Mouse (Mus musculus) limb, embryonic 12.5 days (tissue): ENCODE results near the gene Wdr18. TPM values are rescaled to one million over a fixed set of nuclear protein-coding genes. Genes with fewer than 3 reads are reported as not detected.

Experiments
- ATAC-seq: fragments of 200-750 bp; cut with Nextera tagmentation; 2 replicates; pipeline ENCODE4 v1.8.0; 2017; ENCODE audit warnings: low read depth, moderate TSS enrichment; ENCODE audit not compliant: insufficient number of reproducible peaks, insufficient read depth, low FRiP score, low TSS enrichment
- H3K27ac ChIP-seq: fragments of 300-500 bp; sonication (generic); 2 replicates; pipeline ENCODE4 v1.5.1; 2016; ENCODE audit warnings: mild to moderate bottlenecking, moderate library complexity
- H3K27me3 ChIP-seq: fragments of 300-500 bp; sonication (generic); 2 replicates; pipeline ENCODE4 v1.6.1; 2016; ENCODE audit warnings: mild to moderate bottlenecking, moderate library complexity
- H3K36me3 ChIP-seq: fragments of 300-500 bp; sonication (generic); 2 replicates; pipeline ENCODE4 v1.6.1; 2016; ENCODE audit warnings: mild to moderate bottlenecking, moderate library complexity
- H3K4me1 ChIP-seq: fragments of 300-500 bp; sonication (generic); replicated peaks from 2 replicates; pipeline ENCODE4 v1.6.1; 2016
- H3K4me2 ChIP-seq: fragments of 300-500 bp; sonication (generic); 2 replicates; pipeline ENCODE4 v1.6.1; 2016; ENCODE audit warnings: mild to moderate bottlenecking, moderate library complexity
- H3K4me3 ChIP-seq: fragments of 300-500 bp; sonication (generic); replicated peaks from 2 replicates; pipeline ENCODE4 v1.5.1; 2016; ENCODE audit warnings: mild to moderate bottlenecking
- H3K9ac ChIP-seq: fragments of 300-500 bp; sonication (generic); replicated peaks from 2 replicates; pipeline ENCODE4 v1.6.1; 2016; ENCODE audit warnings: mild to moderate bottlenecking, moderate library complexity
- H3K9me3 ChIP-seq: fragments of 300-500 bp; sonication (generic); 2 replicates; pipeline ENCODE4 v1.6.1; 2016; ENCODE audit warnings: mild to moderate bottlenecking, moderate library complexity
- WGBS: fragments of 180-500 bp; shearing (Covaris S2); methylation state at CpG from one replicate; pipeline ENCODE4 v1.1.7; 2016; 5-methylcytosine and 5-hydroxymethylcytosine counted together
- polyA plus RNA-seq: library from polyadenylated mRNA; unstranded; fragments of >200 nt; fragmentation: Nextera tagmentation; extraction: Ambion mirVana; gene quantifications from 2 replicates; pipeline ENCODE4 v1.2.1, GENCODE M21; 2016

Wdr18 gene
- polyA plus RNA-seq, 1 experiment from 2014 or later, result 120 TPM

DNA sequence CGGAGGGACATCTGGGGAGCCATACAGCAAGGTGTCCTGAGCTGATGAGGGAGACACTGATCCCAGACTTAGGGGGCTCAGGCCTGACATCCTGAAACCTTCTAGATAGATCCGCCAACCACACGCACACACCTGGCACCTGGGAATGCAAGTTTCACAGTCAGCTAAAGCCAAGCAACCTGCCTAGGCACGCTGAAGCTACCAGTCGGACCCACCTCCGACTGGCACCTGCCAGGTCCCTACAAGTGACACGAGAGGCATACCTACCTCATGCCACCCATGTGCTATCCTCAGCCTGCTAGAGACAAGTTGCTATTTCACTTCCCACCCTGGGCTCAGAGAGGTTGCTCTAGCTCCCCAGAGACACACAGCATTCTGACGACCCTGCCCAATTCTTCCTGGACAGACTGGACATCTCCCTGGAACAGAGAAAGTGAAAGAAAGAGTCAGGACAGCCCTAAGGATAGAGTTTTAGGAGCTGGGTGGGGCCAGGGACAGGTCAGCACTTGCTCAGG lies 29.4 kb downstream of the Wdr18 start:
- Histone ChIP-seq H3K27ac (peak overlapping the region; percentile 90), H3K36me3 (peaks cover 36% of the 10 kb centered on the region), H3K4me1 (peaks cover 43% of the 10 kb centered on the region), H3K4me3 (peak overlapping the region; percentile 76), H3K9ac (peak overlapping the region; percentile 78), H3K27me3 (0 out of 2 replicates have a peak, but pooled peaks cover 3% of the 10 kb centered on the region), H3K4me2 (peak overlapping the region; percentile 94), H3K9me3 (0 out of 2 replicates have a peak, but pooled peaks cover 12% of the 10 kb centered on the region)
- ATAC-seq, result no peak
- 26% methylated on average over 8 of the region's 8 CpGs for WGBS

DNA sequence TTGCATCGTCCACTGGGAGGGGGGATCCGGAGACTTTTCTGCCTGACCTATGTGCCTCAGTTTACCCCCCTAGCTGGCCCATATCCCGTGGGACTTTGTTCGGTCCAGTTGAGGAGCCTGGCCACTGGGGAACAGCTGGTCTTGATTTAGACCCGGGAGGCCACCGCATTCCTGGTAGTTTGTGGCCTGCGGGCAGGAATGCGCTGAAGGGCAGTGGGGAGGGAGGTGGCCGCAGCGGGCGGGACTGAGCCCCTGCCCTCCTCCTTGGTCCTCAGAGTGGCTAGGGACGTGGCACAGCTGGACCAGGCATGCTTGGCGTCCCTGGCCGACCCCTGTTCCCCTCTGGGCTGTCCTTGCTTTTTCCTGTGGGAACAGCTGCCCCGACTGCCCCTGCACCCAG lies 29.9 kb downstream of the Wdr18 start:
- H3K27me3 ChIP-seq, result 0 out of 2 replicates have a peak, but pooled peaks cover 3% of the 10 kb centered on the region
- no peak for ATAC-seq
- H3K9ac ChIP-seq, result peak overlapping the region; percentile 78
- peaks cover 43% of the 10 kb centered on the region for H3K4me1 ChIP-seq
- WGBS, result 4% methylated on average over 15 of the region's 15 CpGs
- 0 out of 2 replicates have a peak, but pooled peaks cover 12% of the 10 kb centered on the region for H3K9me3 ChIP-seq
- peak overlapping the region; percentile 90 for H3K27ac ChIP-seq
- peak overlapping the region; percentile 76 for H3K4me3 ChIP-seq
- peak overlapping the region; percentile 94 for H3K4me2 ChIP-seq
- peaks cover 42% of the 10 kb centered on the region for H3K36me3 ChIP-seq

DNA sequence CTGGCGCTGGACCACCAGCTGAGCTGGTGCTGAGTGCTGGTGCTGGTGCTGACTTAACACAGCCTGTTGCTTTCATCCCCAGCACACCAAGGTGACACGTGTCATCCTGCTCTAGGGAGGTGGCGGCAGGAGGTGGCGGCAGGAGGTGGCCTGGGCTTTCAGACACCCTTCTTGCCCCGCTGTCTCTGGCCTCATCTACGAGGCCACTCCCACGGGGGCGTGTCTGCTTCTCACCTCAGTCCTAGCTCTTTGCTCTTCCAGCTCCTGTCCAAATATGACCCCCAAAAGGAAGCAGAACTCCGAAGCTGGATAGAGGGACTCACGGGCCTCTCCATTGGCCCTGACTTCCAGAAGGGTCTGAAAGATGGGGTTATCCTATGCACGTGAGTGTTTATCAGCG lies 31.1 kb downstream of the Wdr18 start:
- Histone ChIP-seq H3K4me1 (peaks cover 40% of the 10 kb centered on the region), H3K9ac (no peak overlapping the region), H3K36me3 (peaks cover 44% of the 10 kb centered on the region), H3K4me2 (0 out of 2 replicates have a peak overlapping the region, but pooled peaks have one; percentile 8), H3K27me3 (0 out of 2 replicates have a peak, but pooled peaks cover 3% of the 10 kb centered on the region), H3K9me3 (0 out of 2 replicates have a peak, but pooled peaks cover 12% of the 10 kb centered on the region), H3K4me3 (no peak overlapping the region), H3K27ac (no peak overlapping the region)
- ATAC-seq, result no peak
- whole genome bisulfite sequencing, result 67% methylated on average over 12 of the region's 12 CpGs

- 84% methylated on average over 6 of the region's 6 CpGs for WGBS
- H3K4me1 ChIP-seq, result peaks cover 35% of the 10 kb centered on the region
- no peak overlapping the region for H3K4me2 ChIP-seq
- H3K9ac ChIP-seq, result no peak overlapping the region
- no peak for ATAC-seq
- H3K27ac ChIP-seq, result no peak overlapping the region
- H3K36me3 ChIP-seq, result peaks cover 44% of the 10 kb centered on the region
- H3K4me3 ChIP-seq, result no peak overlapping the region
- 0 out of 2 replicates have a peak, but pooled peaks cover 12% of the 10 kb centered on the region for H3K9me3 ChIP-seq
- 0 out of 2 replicates have a peak, but pooled peaks cover 3% of the 10 kb centered on the region for H3K27me3 ChIP-seq
Measured at GRCm38 (mm10) chr10:79991548-79991947, 31.6 kb downstream of the Wdr18 start.

DNA sequence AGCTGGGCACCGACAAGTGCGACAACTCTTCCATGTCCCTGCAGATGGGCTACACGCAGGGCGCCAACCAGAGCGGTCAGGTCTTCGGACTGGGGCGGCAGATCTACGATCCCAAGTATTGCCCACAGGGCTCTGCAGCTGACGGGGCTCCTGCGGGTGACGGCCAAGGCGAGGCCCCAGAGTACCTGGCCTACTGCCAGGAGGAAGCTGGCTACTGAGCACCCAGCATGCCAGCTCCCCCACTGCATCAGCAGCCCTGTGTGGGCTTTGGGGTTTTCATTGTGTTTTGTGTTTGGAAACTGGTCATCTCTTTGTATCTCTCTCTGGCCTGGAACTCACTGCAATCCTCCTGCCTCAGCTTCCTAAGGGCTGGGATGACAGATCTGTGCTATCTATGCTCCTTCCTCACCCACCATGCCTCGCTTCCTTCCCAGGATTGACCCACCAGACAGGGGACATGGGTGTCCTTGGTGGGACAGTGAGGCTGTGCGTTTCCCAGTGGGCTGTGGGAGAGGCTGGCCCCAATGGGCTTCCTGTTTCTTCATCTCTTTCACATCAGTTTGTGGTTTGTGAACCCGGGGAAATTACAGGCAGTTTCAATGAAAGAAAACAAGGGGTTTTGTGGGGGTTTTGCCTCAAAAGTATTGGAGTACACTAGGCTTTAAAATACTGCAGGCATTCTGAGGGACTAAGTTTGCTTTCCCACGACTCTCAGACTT lies 34.6 kb downstream of the Wdr18 start:
- no peak overlapping the region for H3K4me2 ChIP-seq
- H3K4me1 ChIP-seq, result peaks cover 23% of the 10 kb centered on the region
- no peak overlapping the region for H3K27ac ChIP-seq
- 91% methylated on average over 16 of the region's 16 CpGs for WGBS
- H3K36me3 ChIP-seq, result peaks cover 44% of the 10 kb centered on the region
- 0 out of 2 replicates have a peak, but pooled peaks cover 12% of the 10 kb centered on the region for H3K9me3 ChIP-seq
- H3K4me3 ChIP-seq, result no peak overlapping the region
- H3K9ac ChIP-seq, result no peak overlapping the region
- no peak for ATAC-seq
- peaks cover 20% of the 10 kb centered on the region for H3K27me3 ChIP-seq

DNA sequence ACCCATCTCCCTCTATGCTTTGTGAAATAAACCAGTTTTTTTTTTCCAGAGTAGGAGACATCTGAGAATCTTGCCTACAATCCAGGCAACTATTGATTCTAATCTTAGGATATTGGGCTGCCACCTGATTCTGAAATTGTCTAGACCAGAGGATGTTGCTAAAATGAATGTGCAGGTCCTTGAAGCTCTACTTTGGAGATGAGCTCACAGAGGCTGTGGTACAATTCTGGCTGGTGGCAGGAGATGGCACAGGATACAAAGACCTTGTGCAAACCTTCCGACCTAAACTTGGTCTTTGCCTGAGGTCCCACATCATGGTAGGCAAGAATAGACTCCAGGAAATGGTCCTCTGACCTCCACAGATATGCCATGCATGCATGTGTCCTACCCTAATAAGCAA lies 35.7 kb downstream of the Wdr18 start:
- Histone ChIP-seq H3K27ac (no peak overlapping the region), H3K36me3 (peaks cover 44% of the 10 kb centered on the region)

GRCm38 (mm10) chr10:79996272-79997033 lies 36.5 kb downstream of the Wdr18 start, which contains the start of gene Abca7:
Gene Abca7 (plus strand): TSS chr10:79996494.
- peak within 1 kb of the TSS; percentile 49 for H3K4me3 ChIP-seq
- H3K4me2 ChIP-seq, result peak within 1 kb of the TSS; percentile 88
- H3K9ac ChIP-seq, result peak within 1 kb of the TSS; percentile 56
- H3K27ac ChIP-seq, result peak within 1 kb of the TSS; percentile 47
- peaks cover 35% of the 10 kb centered on the region for H3K36me3 ChIP-seq
- 0 out of 2 replicates have a peak, but pooled peaks cover 4% of the 10 kb centered on the region for H3K9me3 ChIP-seq
- H3K4me1 ChIP-seq, result peaks cover 15% of the 10 kb centered on the region
- under 1% methylated on average over 34 of the region's 34 CpGs for WGBS
- peak; percentile 81 for ATAC-seq
- peaks cover 37% of the 10 kb centered on the region for H3K27me3 ChIP-seq

More for the DNA sequence above, 35.7 kb downstream of the Wdr18 start:
- 0 out of 2 replicates have a peak, but pooled peaks cover 12% of the 10 kb centered on the region for H3K9me3 ChIP-seq
- 75% methylated on average over 1 of the region's 1 CpGs for WGBS
- peak overlapping the region; percentile 88; the same call in 1 of the 2 replicates for H3K4me2 ChIP-seq
- H3K4me1 ChIP-seq, result peaks cover 15% of the 10 kb centered on the region
- H3K9ac ChIP-seq, result no peak overlapping the region
- ATAC-seq, result no peak
- no peak overlapping the region for H3K4me3 ChIP-seq
- H3K27me3 ChIP-seq, result peaks cover 29% of the 10 kb centered on the region

DNA sequence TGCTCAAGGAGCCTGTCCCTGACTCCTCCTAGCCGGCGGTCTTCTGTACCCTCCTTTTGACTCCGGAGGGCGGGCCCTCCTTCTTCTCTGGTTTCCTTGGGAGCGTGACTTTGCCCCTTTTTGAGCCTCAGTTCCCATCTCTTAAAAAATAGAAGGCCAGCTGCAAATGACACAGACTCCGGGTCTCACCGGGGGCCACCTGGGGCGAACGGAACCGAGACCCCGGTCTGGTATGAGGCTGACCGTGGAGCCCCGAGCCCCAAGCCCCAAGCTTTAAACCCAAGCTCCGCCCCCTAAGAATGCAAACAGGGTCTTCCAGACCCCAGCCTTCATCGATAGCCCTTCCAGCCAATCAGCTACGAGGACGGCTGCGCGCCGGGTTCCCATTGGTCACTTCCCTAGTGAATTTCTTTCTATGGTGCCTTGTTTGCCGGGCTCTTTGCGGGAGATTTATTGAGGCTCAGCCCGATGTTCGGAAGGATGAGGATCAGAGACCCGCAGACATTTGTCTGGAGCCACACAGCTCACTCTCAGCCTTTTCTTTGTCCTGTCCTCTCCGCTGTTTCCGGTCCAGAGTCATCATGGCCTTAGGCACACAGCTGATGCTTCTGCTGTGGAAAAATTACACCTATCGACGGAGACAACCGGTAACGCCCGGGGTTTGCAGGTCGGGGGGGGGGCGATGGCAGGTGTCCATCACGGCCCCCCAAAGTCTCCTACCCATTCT lies 37.2 kb downstream of the Wdr18 start:
- Histone ChIP-seq H3K4me1 (peaks cover 15% of the 10 kb centered on the region), H3K36me3 (peaks cover 28% of the 10 kb centered on the region), H3K9ac (0 out of 2 replicates have a peak overlapping the region, but pooled peaks have one; percentile 56), H3K9me3 (no peaks in the 10 kb centered on the region), H3K4me3 (peak overlapping the region; percentile 49), H3K4me2 (peak overlapping the region; percentile 88), H3K27me3 (peaks cover 44% of the 10 kb centered on the region), H3K27ac (peak overlapping the region; percentile 47; the same call in 1 of the 2 replicates)
- 1% methylated on average over 35 of the region's 35 CpGs for WGBS
- ATAC-seq, result peak; percentile 56

DNA sequence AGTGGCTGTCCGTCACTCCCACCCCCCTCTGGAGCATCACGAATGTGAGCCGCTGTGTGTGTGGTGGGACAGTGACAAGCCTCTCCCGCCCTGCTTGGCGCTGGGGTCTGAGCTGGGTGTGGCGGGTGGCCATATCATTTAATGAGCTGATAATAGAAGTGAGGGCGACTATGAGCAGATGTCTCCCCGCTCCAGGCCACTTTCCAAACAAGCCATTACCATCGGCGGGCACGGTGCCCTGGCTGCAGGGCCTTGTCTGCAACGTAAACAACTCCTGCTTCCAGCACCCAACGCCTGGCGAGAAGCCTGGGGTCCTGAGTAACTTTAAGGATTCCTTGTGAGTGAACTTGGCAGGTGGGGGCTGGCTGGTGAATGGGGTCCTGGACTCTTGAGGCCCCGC lies 37.9 kb downstream of the Wdr18 start:
- Histone ChIP-seq H3K4me1 (peaks cover 17% of the 10 kb centered on the region), H3K27me3 (peaks cover 51% of the 10 kb centered on the region)

GRCm38 (mm10) chr10:80001945-80002344 lies 42.0 kb downstream of the Wdr18 start:
- Histone ChIP-seq H3K9me3 (no peaks in the 10 kb centered on the region), H3K4me2 (no peak overlapping the region), H3K4me3 (no peak overlapping the region), H3K36me3 (no peaks in the 10 kb centered on the region), H3K27ac (no peak overlapping the region), H3K4me1 (peaks cover 20% of the 10 kb centered on the region), H3K27me3 (peaks cover 67% of the 10 kb centered on the region), H3K9ac (no peak overlapping the region)
- WGBS, result 75% methylated on average over 9 of the region's 9 CpGs
- ATAC-seq, result no peak

More for the DNA sequence above, 37.9 kb downstream of the Wdr18 start:
- H3K9ac ChIP-seq, result peak overlapping the region; percentile 47; the same call in 1 of the 2 replicates
- H3K4me3 ChIP-seq, result peak overlapping the region; percentile 49
- no peak overlapping the region for H3K27ac ChIP-seq
- no peak for ATAC-seq
- 6% methylated on average over 15 of the region's 15 CpGs for WGBS
- H3K36me3 ChIP-seq, result peaks cover 22% of the 10 kb centered on the region
- no peaks in the 10 kb centered on the region for H3K9me3 ChIP-seq
- H3K4me2 ChIP-seq, result peak overlapping the region; percentile 88
